Mouse (Mus musculus): Measurements from ENCODE around the gene Rsf1. TPM values are rescaled to one million over a fixed set of nuclear protein-coding genes. Genes with fewer than 3 reads are reported as not detected.
A peak's percentile ranks its signal among the peaks of the same experiment; 100 is the strongest.

Gene Rsf1
- polyA plus RNA-seq, 1 experiment from 2014 or later: 16.2 TPM

GRCm38 (mm10) chr7:97696506-97697254 is 117.0 kb downstream of the Rsf1 start, which contains the start of gene Clns1a:
Gene Clns1a (plus strand): TSS chr7:97696634.
- under 1% methylated on average over 63 of the region's 63 CpGs for WGBS (ENCODE audit: insufficient replicate concordance)
- peak; percentile 94 for ATAC-seq (replicated peaks; ENCODE audit: insufficient number of reproducible peaks, low FRiP score, low TSS enrichment)
- Histone ChIP-seq H3K27me3 (ENCODE audit: control insufficient read depth, insufficient read depth, low read length) (no peaks in the 10 kb centered on the region), H3K36me3 (ENCODE audit: control insufficient read depth, insufficient read depth, low read length) (0 out of 2 replicates have a peak, but pooled peaks cover 5% of the 10 kb centered on the region), H3K9me3 (replicated peaks; ENCODE audit: control insufficient read depth, low read length) (no peaks in the 10 kb centered on the region), H3K4me2 (peak within 1 kb of the TSS; percentile 87), H3K4me3 (ENCODE audit: low read depth, low read length) (peak within 1 kb of the TSS; percentile 98), H3K27ac (ENCODE audit: low read depth, low read length) (peak within 1 kb of the TSS; percentile 62), H3K9ac (ENCODE audit: low read depth, low read length) (peak within 1 kb of the TSS; percentile 93), H3K4me1 (ENCODE audit: control insufficient read depth, insufficient read depth, low read length) (peaks cover 11% of the 10 kb centered on the region; the same call in 1 of the 2 replicates)

GRCm38 (mm10) chr7:97700173-97700572 is 120.5 kb downstream of the Rsf1 start:
- Histone ChIP-seq H3K27ac (ENCODE audit: low read depth, low read length) (no peak overlapping the region), H3K9ac (ENCODE audit: low read depth, low read length) (no peak overlapping the region), H3K36me3 (ENCODE audit: control insufficient read depth, insufficient read depth, low read length) (0 out of 2 replicates have a peak, but pooled peaks cover 5% of the 10 kb centered on the region), H3K27me3 (ENCODE audit: control insufficient read depth, insufficient read depth, low read length) (no peaks in the 10 kb centered on the region), H3K4me1 (ENCODE audit: control insufficient read depth, insufficient read depth, low read length) (peaks cover 11% of the 10 kb centered on the region; the same call in 1 of the 2 replicates), H3K9me3 (replicated peaks; ENCODE audit: control insufficient read depth, low read length) (no peaks in the 10 kb centered on the region), H3K4me3 (ENCODE audit: low read depth, low read length) (no peak overlapping the region), H3K4me2 (no peak overlapping the region)
- no peak for ATAC-seq (replicated peaks; ENCODE audit: insufficient number of reproducible peaks, low FRiP score, low TSS enrichment)
- WGBS (ENCODE audit: insufficient replicate concordance): 93% methylated on average over 4 of the region's 4 CpGs

GRCm38 (mm10) chr7:97701106-97701505 is 121.4 kb downstream of the Rsf1 start:
- Histone ChIP-seq H3K4me3 (ENCODE audit: low read depth, low read length) (no peak overlapping the region), H3K9ac (ENCODE audit: low read depth, low read length) (no peak overlapping the region), H3K4me2 (no peak overlapping the region), H3K36me3 (ENCODE audit: control insufficient read depth, insufficient read depth, low read length) (0 out of 2 replicates have a peak, but pooled peaks cover 5% of the 10 kb centered on the region), H3K27ac (ENCODE audit: low read depth, low read length) (no peak overlapping the region), H3K27me3 (ENCODE audit: control insufficient read depth, insufficient read depth, low read length) (no peaks in the 10 kb centered on the region), H3K9me3 (replicated peaks; ENCODE audit: control insufficient read depth, low read length) (no peaks in the 10 kb centered on the region), H3K4me1 (ENCODE audit: control insufficient read depth, insufficient read depth, low read length) (peaks cover 7% of the 10 kb centered on the region; the same call in 1 of the 2 replicates)
- WGBS (ENCODE audit: insufficient replicate concordance): 85% methylated on average over 6 of the region's 6 CpGs
- no peak for ATAC-seq (replicated peaks; ENCODE audit: insufficient number of reproducible peaks, low FRiP score, low TSS enrichment)

GRCm38 (mm10) chr7:97707123-97707522 is 127.4 kb downstream of the Rsf1 start:
- WGBS (ENCODE audit: insufficient replicate concordance): 87% methylated on average over 4 of the region's 4 CpGs
- H3K9ac ChIP-seq (ENCODE audit: low read depth, low read length): no peak overlapping the region
- H3K4me3 ChIP-seq (ENCODE audit: low read depth, low read length): no peak overlapping the region
- no peaks in the 10 kb centered on the region for H3K27me3 ChIP-seq (ENCODE audit: control insufficient read depth, insufficient read depth, low read length)
- no peak for ATAC-seq (replicated peaks; ENCODE audit: insufficient number of reproducible peaks, low FRiP score, low TSS enrichment)
- no peak overlapping the region for H3K4me2 ChIP-seq
- peaks cover 2% of the 10 kb centered on the region; the same call in 1 of the 2 replicates for H3K36me3 ChIP-seq (ENCODE audit: control insufficient read depth, insufficient read depth, low read length)
- H3K4me1 ChIP-seq (ENCODE audit: control insufficient read depth, insufficient read depth, low read length): no peaks in the 10 kb centered on the region
- H3K9me3 ChIP-seq (replicated peaks; ENCODE audit: control insufficient read depth, low read length): no peaks in the 10 kb centered on the region
- no peak overlapping the region for H3K27ac ChIP-seq (ENCODE audit: low read depth, low read length)

- 74% methylated on average over 5 of the region's 5 CpGs for WGBS (ENCODE audit: insufficient replicate concordance)
Observed at GRCm38 (mm10) chr7:97707809-97708208, 128.1 kb downstream of the Rsf1 start.

GRCm38 (mm10) chr7:97709204-97709603 is 129.5 kb downstream of the Rsf1 start:
- Histone ChIP-seq H3K9ac (ENCODE audit: low read depth, low read length) (no peak overlapping the region), H3K4me3 (ENCODE audit: low read depth, low read length) (no peak overlapping the region), H3K27me3 (ENCODE audit: control insufficient read depth, insufficient read depth, low read length) (no peaks in the 10 kb centered on the region), H3K27ac (ENCODE audit: low read depth, low read length) (no peak overlapping the region), H3K4me1 (ENCODE audit: control insufficient read depth, insufficient read depth, low read length) (no peaks in the 10 kb centered on the region), H3K9me3 (replicated peaks; ENCODE audit: control insufficient read depth, low read length) (no peaks in the 10 kb centered on the region), H3K4me2 (no peak overlapping the region), H3K36me3 (ENCODE audit: control insufficient read depth, insufficient read depth, low read length) (peaks cover 7% of the 10 kb centered on the region)
- ATAC-seq (replicated peaks; ENCODE audit: insufficient number of reproducible peaks, low FRiP score, low TSS enrichment): no peak
- 85% methylated on average over 3 of the region's 3 CpGs for WGBS (ENCODE audit: insufficient replicate concordance)

More at GRCm38 (mm10) chr7:97707809-97708208, 128.1 kb downstream of the Rsf1 start:
- no peak for ATAC-seq (replicated peaks; ENCODE audit: insufficient number of reproducible peaks, low FRiP score, low TSS enrichment)
- Histone ChIP-seq H3K9me3 (replicated peaks; ENCODE audit: control insufficient read depth, low read length) (no peaks in the 10 kb centered on the region), H3K27me3 (ENCODE audit: control insufficient read depth, insufficient read depth, low read length) (no peaks in the 10 kb centered on the region), H3K27ac (ENCODE audit: low read depth, low read length) (no peak overlapping the region), H3K4me1 (ENCODE audit: control insufficient read depth, insufficient read depth, low read length) (no peaks in the 10 kb centered on the region), H3K4me2 (no peak overlapping the region), H3K36me3 (ENCODE audit: control insufficient read depth, insufficient read depth, low read length) (peaks cover 2% of the 10 kb centered on the region; the same call in 1 of the 2 replicates), H3K4me3 (ENCODE audit: low read depth, low read length) (no peak overlapping the region), H3K9ac (ENCODE audit: low read depth, low read length) (no peak overlapping the region)

GRCm38 (mm10) chr7:97714651-97715050 is 135.0 kb downstream of the Rsf1 start:
- Histone ChIP-seq H3K27me3 (ENCODE audit: control insufficient read depth, insufficient read depth, low read length) (no peaks in the 10 kb centered on the region), H3K4me1 (ENCODE audit: control insufficient read depth, insufficient read depth, low read length) (no peaks in the 10 kb centered on the region), H3K9ac (ENCODE audit: low read depth, low read length) (no peak overlapping the region), H3K36me3 (ENCODE audit: control insufficient read depth, insufficient read depth, low read length) (peaks cover 27% of the 10 kb centered on the region), H3K9me3 (replicated peaks; ENCODE audit: control insufficient read depth, low read length) (no peaks in the 10 kb centered on the region), H3K4me2 (no peak overlapping the region), H3K27ac (ENCODE audit: low read depth, low read length) (no peak overlapping the region), H3K4me3 (ENCODE audit: low read depth, low read length) (no peak overlapping the region)
- no peak for ATAC-seq (replicated peaks; ENCODE audit: insufficient number of reproducible peaks, low FRiP score, low TSS enrichment)
- WGBS (ENCODE audit: insufficient replicate concordance): 90% methylated on average over 5 of the region's 5 CpGs

- Histone ChIP-seq H3K27me3 (ENCODE audit: control insufficient read depth, insufficient read depth, low read length) (no peaks in the 10 kb centered on the region), H3K9ac (ENCODE audit: low read depth, low read length) (no peak overlapping the region), H3K9me3 (replicated peaks; ENCODE audit: control insufficient read depth, low read length) (no peaks in the 10 kb centered on the region), H3K4me3 (ENCODE audit: low read depth, low read length) (no peak overlapping the region), H3K27ac (ENCODE audit: low read depth, low read length) (no peak overlapping the region), H3K36me3 (ENCODE audit: control insufficient read depth, insufficient read depth, low read length) (peaks cover 26% of the 10 kb centered on the region), H3K4me2 (no peak overlapping the region), H3K4me1 (ENCODE audit: control insufficient read depth, insufficient read depth, low read length) (no peaks in the 10 kb centered on the region)
- ATAC-seq (replicated peaks; ENCODE audit: insufficient number of reproducible peaks, low FRiP score, low TSS enrichment): no peak
- 92% methylated on average over 1 of the region's 1 CpGs for WGBS (ENCODE audit: insufficient replicate concordance)
Observed at GRCm38 (mm10) chr7:97717326-97717725, 137.6 kb downstream of the Rsf1 start.
